Mouse (Mus musculus) large intestine, adult 2 months (tissue): ENCODE data around the gene Tspo2. TPM values are rescaled to one million over a fixed set of nuclear protein-coding genes. Genes with fewer than 3 reads are reported as not detected.

Experiments
- polyA plus RNA-seq: library from polyadenylated mRNA; depleted of rRNA; stranded (reverse); fragments of >200 nt; gene quantifications from 2 replicates; pipeline ENCODE4 v1.2.3, GENCODE M21; 2012; rRNA removed

Gene Tspo2
- polyA plus RNA-seq, 1 experiment = 3.6 TPM

Other genes with a start within 250 kb of the Tspo2 start
- 0.21 and 0.37 TPM in 2 replicates for gene Trem1, start 218.8 kb downstream of the Tspo2 start, polyA plus RNA-seq
- gene Trem3, start 203.7 kb downstream of the Tspo2 start, polyA plus RNA-seq = 0.11 TPM in 1 of 2 replicates, not detected in the other
- 1.7 and 2.8 TPM in 2 replicates for gene Treml4, start 187.2 kb downstream of the Tspo2 start, polyA plus RNA-seq
- gene Treml2, start 152.0 kb downstream of the Tspo2 start, polyA plus RNA-seq = 2.5 and 2.8 TPM in 2 replicates
- gene B430306N03Rik, start 135.4 kb downstream of the Tspo2 start, polyA plus RNA-seq = 0.53 and 0.81 TPM in 2 replicates
- gene Trem2, start 105.1 kb downstream of the Tspo2 start, polyA plus RNA-seq = 0.71 and 1.1 TPM in 2 replicates
- not detected in 2 replicates for gene Treml1, start 91.6 kb downstream of the Tspo2 start, polyA plus RNA-seq
- gene Nfya, start 41.6 kb downstream of the Tspo2 start, polyA plus RNA-seq = 33.4 and 61.7 TPM in 2 replicates
- 13.4 and 15.1 TPM in 2 replicates for gene Oard1, start 41.5 kb downstream of the Tspo2 start, polyA plus RNA-seq
- 1.6 and 2.2 TPM in 2 replicates for gene Apobec2, start 18.6 kb downstream of the Tspo2 start, polyA plus RNA-seq
- 48.7 and 88.8 TPM in 2 replicates for gene Unc5cl, start 3.4 kb upstream of the Tspo2 start, polyA plus RNA-seq